Mouse (Mus musculus): ENCODE results near the gene Pinlyp. TPM values are rescaled to one million over a fixed set of nuclear protein-coding genes. Genes with fewer than 3 reads are reported as not detected.

Gene Pinlyp
- polyA plus RNA-seq, 1 experiment = not detected

DNA sequence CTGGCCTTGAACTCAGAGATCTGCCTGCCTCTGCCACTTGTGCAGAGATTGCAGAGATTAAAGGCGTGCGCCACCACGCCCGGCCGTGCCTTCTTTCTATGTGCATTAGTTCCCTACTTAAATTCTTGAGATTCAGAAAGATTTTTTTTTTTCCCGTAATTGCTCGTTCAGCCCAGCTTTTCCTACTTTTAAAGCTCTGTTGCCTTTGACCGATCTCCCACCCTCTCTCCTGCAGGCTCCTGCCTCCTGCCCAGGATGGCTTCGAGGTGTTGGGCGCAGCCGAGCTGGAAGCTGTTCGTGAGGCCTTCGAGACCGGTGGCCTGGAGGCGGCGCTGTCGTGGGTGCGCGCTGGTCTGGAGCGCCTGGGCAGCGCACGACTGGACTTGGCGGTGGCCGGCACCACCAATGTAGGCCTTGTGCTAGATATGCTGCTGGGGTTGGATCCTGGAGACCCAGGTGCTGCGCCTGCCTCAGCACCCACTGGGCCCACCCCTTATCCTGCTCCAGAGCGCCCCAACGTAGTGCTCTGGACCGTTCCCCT, 12.8 kb downstream of the Pinlyp start:
- H3K4me1 ChIP-seq (ENCODE audit: control insufficient read depth) = peaks cover 39% of the 10 kb centered on the region
- H3K4me3 ChIP-seq (replicated peaks) = no peak overlapping the region
- no peaks in the 10 kb centered on the region for H3K27me3 ChIP-seq (ENCODE audit: control insufficient read depth)
- 0 out of 2 replicates have a peak, but pooled peaks cover 6% of the 10 kb centered on the region for H3K9me3 ChIP-seq (ENCODE audit: control insufficient read depth, low read length)
- peaks cover 15% of the 10 kb centered on the region for H3K36me3 ChIP-seq (ENCODE audit: control insufficient read depth)
- TF ChIP-seq GATA1 (IDR thresholded peaks at IDR 0.05; ENCODE audit: low read length) = no peak
- no peak for TF ChIP-seq TAL1 (IDR thresholded peaks at IDR 0.05; ENCODE audit: low read length)

DNA sequence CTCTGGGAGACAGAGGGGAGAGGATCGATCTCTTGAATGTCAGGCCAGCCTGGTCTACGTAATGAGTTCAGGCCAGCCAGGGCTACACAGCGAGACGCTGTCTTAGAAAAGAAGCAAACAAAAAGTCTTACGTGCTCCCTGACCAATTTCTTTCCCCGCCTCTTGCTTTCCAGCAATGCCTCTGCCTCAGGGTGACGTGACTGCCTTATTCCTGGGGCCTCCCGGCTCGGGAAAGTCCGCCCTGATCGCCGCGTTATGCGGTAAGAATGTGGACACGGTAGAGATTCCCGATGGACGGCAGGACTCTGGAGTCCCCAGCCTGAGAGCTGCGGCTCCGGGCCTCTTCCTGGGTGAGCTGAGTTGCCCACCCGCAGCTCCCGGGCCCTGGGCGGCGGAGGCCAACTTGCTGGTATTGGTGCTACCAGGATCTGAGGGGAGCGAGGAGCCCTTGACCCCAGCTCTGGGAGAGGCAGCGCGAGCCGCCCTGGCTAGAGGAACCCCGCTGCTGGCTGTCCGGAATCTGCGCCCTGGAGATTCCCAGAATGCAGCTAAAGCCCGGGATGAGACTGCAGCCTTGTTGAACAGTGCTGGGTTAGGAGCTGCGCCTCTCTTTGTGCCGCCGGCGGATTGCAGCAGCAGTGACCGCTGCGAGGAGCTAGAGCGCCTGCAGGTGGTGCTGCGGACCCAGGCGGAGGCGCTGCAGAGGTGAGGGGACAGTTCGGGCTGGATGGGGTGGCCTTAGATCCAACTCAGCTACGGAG, 14.5 kb downstream of the Pinlyp start:
- H3K9me3 ChIP-seq (ENCODE audit: control insufficient read depth, low read length) = 0 out of 2 replicates have a peak, but pooled peaks cover 6% of the 10 kb centered on the region
- TF ChIP-seq GATA1 (IDR thresholded peaks at IDR 0.05; ENCODE audit: low read length) = no peak
- no peak for TF ChIP-seq TAL1 (IDR thresholded peaks at IDR 0.05; ENCODE audit: low read length)
- peak overlapping the region; percentile 84 for H3K4me3 ChIP-seq (replicated peaks)
- peaks cover 15% of the 10 kb centered on the region for H3K36me3 ChIP-seq (ENCODE audit: control insufficient read depth)
- peaks cover 41% of the 10 kb centered on the region for H3K4me1 ChIP-seq (ENCODE audit: control insufficient read depth)
- no peaks in the 10 kb centered on the region for H3K27me3 ChIP-seq (ENCODE audit: control insufficient read depth)

DNA sequence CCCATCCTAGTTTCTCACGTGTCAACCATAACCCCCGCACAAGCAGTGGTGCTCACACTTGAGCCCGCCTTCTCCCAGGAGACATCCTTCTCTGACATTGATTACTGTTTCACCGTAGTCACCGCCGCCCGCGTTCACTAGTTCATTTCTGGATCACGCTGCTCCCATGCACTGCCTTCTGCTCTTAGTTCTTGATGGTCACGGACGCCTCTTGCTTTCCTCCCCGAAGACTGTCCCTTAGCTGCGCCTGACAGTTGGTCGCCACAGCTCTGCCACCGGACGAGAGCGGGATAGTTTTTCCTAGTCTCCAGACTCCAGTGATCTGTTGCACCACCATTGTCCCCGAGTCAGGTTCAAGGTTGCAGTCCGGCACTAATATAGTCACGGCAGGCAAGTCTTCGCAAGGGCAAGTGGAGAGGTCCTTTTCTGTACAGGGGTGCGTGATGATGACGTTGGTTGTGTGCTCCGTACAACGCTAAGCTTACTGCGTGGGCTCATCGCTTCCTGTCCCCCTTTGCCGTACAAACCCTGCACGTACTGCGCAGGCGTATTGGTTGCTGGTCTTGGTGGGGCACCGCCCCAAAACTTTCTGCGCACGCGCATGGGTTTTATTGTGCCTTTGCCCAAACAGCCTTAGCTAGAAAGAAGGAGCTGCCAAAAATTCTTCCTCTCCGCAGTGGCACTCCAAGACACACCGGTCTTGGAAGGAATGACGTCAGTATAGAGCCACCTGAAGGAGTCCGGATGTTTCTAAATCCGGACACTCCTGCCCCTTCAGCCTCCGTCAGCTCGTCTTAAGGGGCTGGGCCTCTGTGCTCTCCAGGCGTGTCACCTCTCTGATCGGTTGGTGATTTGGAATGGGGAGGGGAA, 15.6 kb downstream of the Pinlyp start, which contains the start of gene Irgq:
Gene Irgq (plus strand): TSS at position 628 of the 870 bp plus-strand sequence.
- Histone ChIP-seq H3K27me3 (ENCODE audit: control insufficient read depth) (no peaks in the 10 kb centered on the region), H3K4me1 (ENCODE audit: control insufficient read depth) (peaks cover 42% of the 10 kb centered on the region), H3K9me3 (ENCODE audit: control insufficient read depth, low read length) (0 out of 2 replicates have a peak, but pooled peaks cover 6% of the 10 kb centered on the region), H3K36me3 (ENCODE audit: control insufficient read depth) (peaks cover 15% of the 10 kb centered on the region), H3K4me3 (replicated peaks) (peak within 1 kb of the TSS; percentile 84)
- TF ChIP-seq TAL1 (IDR thresholded peaks at IDR 0.05; ENCODE audit: low read length) (no peak), GATA1 (IDR thresholded peaks at IDR 0.05; ENCODE audit: low read length) (no peak)

DNA sequence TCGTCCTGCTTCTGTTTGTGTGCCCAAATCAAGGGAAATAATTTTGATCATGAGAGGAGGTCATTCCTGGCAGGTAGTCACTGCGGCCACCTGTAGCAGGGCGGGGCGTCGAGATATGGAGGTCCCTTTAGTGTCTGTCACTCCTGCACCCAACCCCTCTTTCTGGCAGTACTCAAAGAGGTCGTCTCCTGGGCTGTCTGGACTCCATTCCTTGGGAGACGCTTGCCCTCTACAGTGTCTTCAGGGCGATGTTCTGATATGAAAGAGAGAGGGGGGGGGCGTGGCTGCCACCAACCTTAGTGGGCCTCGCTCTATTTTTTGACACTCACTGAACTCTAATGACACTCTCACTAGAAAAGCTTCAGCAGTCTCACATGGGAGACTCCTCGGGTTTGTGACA, 16.3 kb downstream of the Pinlyp start:
- H3K9me3 ChIP-seq (ENCODE audit: control insufficient read depth, low read length) = 0 out of 2 replicates have a peak, but pooled peaks cover 6% of the 10 kb centered on the region
- TF ChIP-seq TAL1 (IDR thresholded peaks at IDR 0.05; ENCODE audit: low read length) = no peak
- no peak for TF ChIP-seq GATA1 (IDR thresholded peaks at IDR 0.05; ENCODE audit: low read length)
- no peaks in the 10 kb centered on the region for H3K27me3 ChIP-seq (ENCODE audit: control insufficient read depth)
- H3K4me1 ChIP-seq (ENCODE audit: control insufficient read depth) = peaks cover 42% of the 10 kb centered on the region
- peaks cover 15% of the 10 kb centered on the region for H3K36me3 ChIP-seq (ENCODE audit: control insufficient read depth)
- H3K4me3 ChIP-seq (replicated peaks) = peak overlapping the region; percentile 84

DNA sequence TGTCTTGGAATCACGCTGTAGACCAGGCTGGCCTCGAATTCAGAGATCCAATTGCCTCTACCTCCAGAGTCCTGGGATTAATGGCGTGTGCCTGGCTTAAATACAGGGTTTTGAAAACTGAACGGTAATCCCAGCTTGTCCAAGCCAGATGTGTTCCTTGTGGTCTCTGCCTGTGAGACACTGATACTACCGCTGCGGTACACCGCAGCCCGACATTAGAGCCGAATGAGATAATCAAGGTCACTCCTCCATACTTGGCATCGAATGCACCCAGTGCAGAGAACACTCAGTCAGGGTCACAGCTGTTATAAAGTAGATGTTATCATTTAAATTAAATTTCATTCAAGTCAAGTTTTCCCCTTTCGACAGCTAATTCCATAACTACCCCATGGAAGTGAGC, 17.1 kb downstream of the Pinlyp start:
- H3K4me1 ChIP-seq (ENCODE audit: control insufficient read depth) = peaks cover 42% of the 10 kb centered on the region
- no peaks in the 10 kb centered on the region for H3K27me3 ChIP-seq (ENCODE audit: control insufficient read depth)
- TF ChIP-seq GATA1 (IDR thresholded peaks at IDR 0.05; ENCODE audit: low read length) (no peak), TAL1 (IDR thresholded peaks at IDR 0.05; ENCODE audit: low read length) (no peak)
- H3K36me3 ChIP-seq (ENCODE audit: control insufficient read depth) = peaks cover 8% of the 10 kb centered on the region
- 0 out of 2 replicates have a peak, but pooled peaks cover 4% of the 10 kb centered on the region for H3K9me3 ChIP-seq (ENCODE audit: control insufficient read depth, low read length)
- no peak overlapping the region for H3K4me3 ChIP-seq (replicated peaks)

DNA sequence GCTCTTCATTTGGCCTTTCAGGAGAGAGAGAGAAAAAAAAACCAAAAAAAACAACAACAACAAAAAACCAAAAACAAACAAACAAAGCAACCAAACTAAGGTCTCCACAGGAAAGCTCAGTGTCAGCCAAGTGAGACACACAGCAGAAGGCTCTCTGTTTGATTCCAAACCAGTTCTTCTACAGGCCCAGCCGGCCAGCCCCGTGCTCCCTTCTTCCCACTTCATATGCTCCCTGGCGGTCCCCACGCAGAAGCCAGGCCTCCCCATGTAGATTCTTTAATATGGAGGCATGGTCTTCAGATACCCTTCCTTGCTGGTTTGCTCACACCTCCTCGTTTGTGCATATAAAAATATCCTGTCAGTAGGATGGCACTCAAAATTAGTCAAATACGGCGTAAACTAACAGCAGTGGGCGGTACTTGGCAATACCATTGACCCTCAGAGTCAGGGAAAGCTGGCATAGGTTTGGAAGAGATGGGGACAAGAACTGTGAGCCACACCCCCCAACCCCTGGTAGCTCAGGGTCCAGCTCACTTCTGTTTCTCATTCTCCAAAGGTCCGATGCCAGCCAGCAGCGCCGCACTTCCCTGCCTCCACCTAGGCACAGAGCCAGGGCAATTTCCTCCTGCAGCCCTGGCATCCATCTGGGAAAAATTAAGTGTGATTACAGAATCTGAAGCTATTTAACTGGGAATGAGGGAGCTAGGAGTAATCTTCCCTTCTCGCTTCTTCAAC, 20.1 kb downstream of the Pinlyp start:
- H3K4me3 ChIP-seq (replicated peaks) = no peak overlapping the region
- TF ChIP-seq GATA1 (IDR thresholded peaks at IDR 0.05; ENCODE audit: low read length) (no peak), TAL1 (IDR thresholded peaks at IDR 0.05; ENCODE audit: low read length) (no peak)

GRCm38 (mm10) chr7:24524978-24525377, 20.9 kb downstream of the Pinlyp start:
- Histone ChIP-seq H3K9me3 (ENCODE audit: control insufficient read depth, low read length) (no peaks in the 10 kb centered on the region), H3K4me3 (replicated peaks) (no peak overlapping the region), H3K27me3 (ENCODE audit: control insufficient read depth) (peaks cover 2% of the 10 kb centered on the region; the same call in 1 of the 2 replicates), H3K4me1 (ENCODE audit: control insufficient read depth) (peaks cover 16% of the 10 kb centered on the region), H3K36me3 (ENCODE audit: control insufficient read depth) (no peaks in the 10 kb centered on the region)
- TF ChIP-seq TAL1 (IDR thresholded peaks at IDR 0.05; ENCODE audit: low read length) = no peak

More for the DNA sequence above, 20.1 kb downstream of the Pinlyp start:
- Histone ChIP-seq H3K4me1 (ENCODE audit: control insufficient read depth) (peaks cover 24% of the 10 kb centered on the region), H3K9me3 (ENCODE audit: control insufficient read depth, low read length) (no peaks in the 10 kb centered on the region), H3K36me3 (ENCODE audit: control insufficient read depth) (no peaks in the 10 kb centered on the region), H3K27me3 (ENCODE audit: control insufficient read depth) (peaks cover 2% of the 10 kb centered on the region; the same call in 1 of the 2 replicates)

DNA sequence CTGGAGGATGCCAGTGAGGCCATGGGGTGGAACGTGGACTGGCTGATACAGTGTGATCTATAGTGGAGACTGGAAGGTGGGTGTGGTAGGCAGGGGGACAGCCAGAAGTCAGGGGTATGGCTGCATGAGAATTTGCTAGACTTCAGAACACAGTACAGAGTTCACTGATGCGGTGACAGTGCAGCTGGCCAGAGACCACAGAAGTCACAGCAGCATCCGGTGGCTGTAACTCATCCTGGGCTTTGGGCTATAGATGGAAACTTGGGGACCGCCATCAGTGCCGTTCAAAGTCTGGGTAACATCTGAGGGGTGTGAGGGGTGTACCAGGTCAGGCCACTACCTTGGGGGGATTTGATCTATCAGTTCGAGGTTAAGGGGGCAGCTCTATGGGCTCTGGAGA, 22.2 kb downstream of the Pinlyp start:
- Histone ChIP-seq H3K4me3 (replicated peaks) (no peak overlapping the region), H3K9me3 (ENCODE audit: control insufficient read depth, low read length) (no peaks in the 10 kb centered on the region), H3K36me3 (ENCODE audit: control insufficient read depth) (no peaks in the 10 kb centered on the region), H3K27me3 (ENCODE audit: control insufficient read depth) (peaks cover 2% of the 10 kb centered on the region; the same call in 1 of the 2 replicates), H3K4me1 (ENCODE audit: control insufficient read depth) (peaks cover 3% of the 10 kb centered on the region)
- TF ChIP-seq GATA1 (IDR thresholded peaks at IDR 0.05; ENCODE audit: low read length) (no peak), TAL1 (IDR thresholded peaks at IDR 0.05; ENCODE audit: low read length) (no peak)
